Mouse (Mus musculus) right cerebral cortex, postnatal 4 days (tissue): ENCODE data around the gene 1700029H14Rik.

Source experiments
- DNase-seq: peaks from one replicate; pipeline ENCODE4 v3.0.0-alpha.2; 2022

1700029H14Rik gene

GRCm38 (mm10) chr8:13540122-13540521 is 22.1 kb downstream of the 1700029H14Rik start:
- DNase-seq: no peak

- peak; percentile 53 for DNase-seq
These were observed 23.4 kb downstream of the 1700029H14Rik start for GRCm38 (mm10) chr8:13538821-13539220.

GRCm38 (mm10) chr8:13537102-13537501 is 25.2 kb downstream of the 1700029H14Rik start:
- no peak for DNase-seq

GRCm38 (mm10) chr8:13533123-13533522 is 29.1 kb downstream of the 1700029H14Rik start:
- no peak for DNase-seq

- DNase-seq: no peak
These were observed 30.6 kb downstream of the 1700029H14Rik start for GRCm38 (mm10) chr8:13531602-13532171.

- peak; percentile 67 for DNase-seq
These were observed 31.3 kb downstream of the 1700029H14Rik start for GRCm38 (mm10) chr8:13530941-13531340.

GRCm38 (mm10) chr8:13530401-13530800 is 31.9 kb downstream of the 1700029H14Rik start:
- DNase-seq: no peak

GRCm38 (mm10) chr8:13529891-13530316 is 32.4 kb downstream of the 1700029H14Rik start:
- peak; percentile 71 for DNase-seq

GRCm38 (mm10) chr8:13529011-13529840 is 33.0 kb downstream of the 1700029H14Rik start:
- DNase-seq: no peak

- DNase-seq: no peak
These were observed 40.9 kb downstream of the 1700029H14Rik start for GRCm38 (mm10) chr8:13521392-13521791.

- no peak for DNase-seq
These were observed 41.9 kb downstream of the 1700029H14Rik start for GRCm38 (mm10) chr8:13520349-13520748.

- DNase-seq: no peak
These were observed 42.8 kb downstream of the 1700029H14Rik start for GRCm38 (mm10) chr8:13519503-13519902.

- no peak for DNase-seq
These were observed 44.9 kb downstream of the 1700029H14Rik start for GRCm38 (mm10) chr8:13517284-13517781.

GRCm38 (mm10) chr8:13516728-13517127 is 45.5 kb downstream of the 1700029H14Rik start:
- no peak for DNase-seq

- DNase-seq: no peak
These were observed 46.2 kb downstream of the 1700029H14Rik start for GRCm38 (mm10) chr8:13516011-13516442.

- DNase-seq: no peak
These were observed 48.5 kb downstream of the 1700029H14Rik start for GRCm38 (mm10) chr8:13513556-13514370.

GRCm38 (mm10) chr8:13512677-13513076 is 49.6 kb downstream of the 1700029H14Rik start:
- no peak for DNase-seq

GRCm38 (mm10) chr8:13512016-13512415 is 50.2 kb downstream of the 1700029H14Rik start:
- DNase-seq: no peak

GRCm38 (mm10) chr8:13507284-13507937 is 54.9 kb downstream of the 1700029H14Rik start:
- DNase-seq: no peak

- peak; percentile 34 for DNase-seq
These were observed 55.4 kb downstream of the 1700029H14Rik start for GRCm38 (mm10) chr8:13506849-13507248.

- no peak for DNase-seq
These were observed 57.2 kb downstream of the 1700029H14Rik start for GRCm38 (mm10) chr8:13504894-13505674.
